Mouse (Mus musculus) E14TG2a.4 (cell line): ENCODE results near the gene Myl10.
"Not testable (repeated sequence)": the region's sequence is repeated elsewhere in the genome, so short reads cannot be mapped to it uniquely, and the experiment has no call there.

Source experiments
- H3K27me3 ChIP-seq: 2 replicates; pipeline ENCODE4 v1.6.1; 2014; ENCODE audit warnings: low read length, control low read depth; ENCODE audit not compliant: insufficient read depth
- H3K36me3 ChIP-seq: 2 replicates; pipeline ENCODE4 v1.6.1; 2014; ENCODE audit warnings: low read length, control low read depth; ENCODE audit not compliant: insufficient read depth
- H3K4me1 ChIP-seq: replicated peaks from 2 replicates; pipeline ENCODE4 v1.6.1; 2014; ENCODE audit warnings: low read depth, low read length, control low read depth
- H3K4me3 ChIP-seq: replicated peaks from 2 replicates; pipeline ENCODE4 v1.5.1; 2014; ENCODE audit warnings: mild to moderate bottlenecking, low read length
- H3K9me3 ChIP-seq: 2 replicates; pipeline ENCODE4 v1.6.1; 2014; ENCODE audit warnings: low read length, control low read depth
- CTCF ChIP-seq: conservative IDR thresholded peaks from 2 replicates; pipeline ENCODE4 v1.5.1; 2014; ENCODE audit warnings: low read length
- NANOG ChIP-seq: IDR thresholded peaks from 2 replicates; pipeline ENCODE4 v1.6.1; 2014; ENCODE audit warnings: borderline replicate concordance, low read length, mixed read lengths
- POU5F1 ChIP-seq: IDR thresholded peaks from 2 replicates; pipeline ENCODE4 v1.6.1; 2014; ENCODE audit warnings: low read length, borderline replicate concordance

Gene Myl10

DNA sequence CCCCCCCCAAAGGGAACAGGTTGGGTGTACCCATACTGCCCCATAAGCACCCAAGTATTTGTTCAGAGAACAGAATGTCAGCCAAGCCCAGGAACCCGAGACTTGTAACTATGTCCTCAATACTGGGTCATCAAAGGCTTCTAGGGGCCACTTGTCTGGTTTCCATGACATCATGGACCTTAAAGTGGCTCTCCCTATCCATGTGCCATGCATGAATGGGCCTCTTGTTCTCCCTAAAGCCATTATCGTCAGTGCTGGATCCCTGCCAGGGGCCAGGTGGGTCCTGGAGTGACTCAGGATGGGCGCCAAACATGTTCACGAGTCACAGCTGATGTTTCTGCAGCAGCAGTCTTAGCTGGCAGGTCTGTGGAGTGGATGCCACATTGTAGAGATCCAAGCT, 17.8 kb downstream of the Myl10 start:
- TF ChIP-seq POU5F1 (no peak), NANOG (no peak), CTCF (no peak)
- Histone ChIP-seq H3K4me3 (no peak overlapping the region), H3K27me3 (peaks cover 32% of the 10 kb centered on the region), H3K4me1 (peaks cover 41% of the 10 kb centered on the region), H3K36me3 (no peaks in the 10 kb centered on the region), H3K9me3 (peaks cover under 1% of the 10 kb centered on the region; the same call in 1 of the 2 replicates)

DNA sequence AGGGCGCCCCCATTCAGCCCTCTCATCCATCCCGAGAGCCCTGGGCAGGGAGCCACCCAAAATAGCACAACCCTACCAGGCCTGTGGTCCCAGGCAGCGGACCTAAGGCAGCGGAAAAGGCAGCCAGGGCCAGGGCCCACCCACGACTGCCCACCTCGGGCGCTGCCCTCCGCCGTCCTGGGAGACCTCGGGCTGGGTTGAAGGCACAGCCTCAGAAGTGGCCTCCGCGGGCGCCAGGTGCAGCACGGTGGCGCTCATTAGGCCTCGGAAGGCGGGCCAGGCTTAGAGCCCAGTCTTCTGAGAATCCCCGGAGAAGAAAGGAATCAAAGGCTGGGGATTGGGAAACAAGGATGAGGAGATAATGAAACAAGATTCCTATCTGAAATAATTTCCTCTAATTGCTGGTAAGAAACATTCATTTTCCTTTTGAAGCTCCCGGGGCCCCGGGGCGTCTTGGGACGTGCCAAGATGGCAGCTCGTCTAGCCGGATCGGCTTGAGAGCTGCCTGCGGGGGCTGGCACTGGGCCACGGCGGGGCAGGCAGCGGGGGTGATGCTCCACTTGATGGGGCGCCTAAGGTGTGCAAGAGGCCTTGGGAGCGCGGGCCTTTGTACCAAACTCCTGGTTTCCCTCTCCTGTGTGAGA, 21.4 kb downstream of the Myl10 start:
- Histone ChIP-seq H3K27me3 (peaks cover 39% of the 10 kb centered on the region), H3K36me3 (no peaks in the 10 kb centered on the region), H3K9me3 (peaks cover 8% of the 10 kb centered on the region; the same call in 1 of the 2 replicates), H3K4me3 (peak overlapping the region; percentile 79), H3K4me1 (peaks cover 40% of the 10 kb centered on the region)
- no peak for TF ChIP-seq POU5F1

DNA sequence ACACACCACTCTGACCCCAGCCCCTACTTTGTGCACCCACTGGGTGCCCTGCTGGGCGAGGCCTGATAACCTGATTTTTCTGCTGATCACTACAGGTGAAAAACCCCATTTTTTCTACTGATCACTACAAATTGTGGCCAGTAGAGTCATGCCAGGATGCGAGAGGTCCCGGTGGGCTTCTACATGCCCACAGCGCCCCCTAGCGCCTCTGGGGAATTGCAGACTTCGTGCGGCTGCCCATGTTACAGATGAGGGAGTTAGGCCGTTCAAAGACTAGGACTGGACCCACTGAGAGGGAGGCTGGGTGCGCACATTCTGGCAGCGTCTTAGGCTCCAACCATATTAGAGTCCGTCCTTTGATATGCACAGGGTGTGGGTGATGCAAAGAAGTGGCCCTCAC, 21.9 kb downstream of the Myl10 start:
- Histone ChIP-seq H3K4me3 (peak overlapping the region; percentile 79), H3K9me3 (peaks cover 8% of the 10 kb centered on the region), H3K4me1 (peaks cover 40% of the 10 kb centered on the region), H3K27me3 (peaks cover 36% of the 10 kb centered on the region), H3K36me3 (no peaks in the 10 kb centered on the region)
- TF ChIP-seq CTCF (peak; percentile 80), NANOG (no peak)

DNA sequence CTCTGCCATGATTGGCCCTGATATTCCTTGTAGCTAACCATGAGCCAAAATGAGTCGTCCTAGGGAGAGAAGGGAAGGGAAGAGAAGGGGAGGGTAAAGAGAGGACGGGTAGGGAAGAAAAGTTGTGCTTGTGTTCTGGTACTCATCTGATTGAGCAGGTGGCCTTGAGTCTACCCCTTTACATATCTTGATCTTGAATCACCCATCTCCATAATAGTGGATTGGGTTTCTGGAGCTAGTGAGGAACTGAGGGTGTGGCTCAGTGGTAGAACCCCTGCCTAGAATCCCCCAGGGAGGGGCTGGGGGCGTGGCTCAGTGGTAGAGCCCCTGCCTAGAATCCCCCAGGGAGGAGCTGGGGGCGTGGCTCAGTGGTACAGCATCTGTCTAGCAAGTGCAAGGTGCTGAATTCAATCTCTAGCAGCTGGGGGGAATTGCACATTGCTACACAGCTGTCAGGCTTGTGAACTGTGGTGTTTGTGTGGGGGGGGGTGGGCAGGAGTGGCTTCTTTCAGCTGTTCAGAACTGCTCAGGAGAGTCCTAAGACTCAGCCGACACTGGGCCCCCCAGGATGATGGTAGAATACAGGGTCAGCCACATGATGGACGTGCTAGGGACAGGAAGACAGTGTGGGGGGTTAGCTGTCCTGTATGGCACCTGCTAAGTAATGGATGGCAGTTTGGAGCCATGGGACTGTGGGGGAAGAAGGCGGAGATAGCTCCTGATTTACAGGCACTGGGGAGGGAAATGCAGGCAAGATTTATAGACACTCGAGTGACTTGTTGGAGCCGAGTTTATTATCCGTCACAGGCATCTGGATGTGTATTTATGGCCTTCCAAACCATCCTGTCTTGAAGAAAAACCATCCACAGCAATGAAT, 24.0 kb downstream of the Myl10 start:
- Histone ChIP-seq H3K4me3 (no peak overlapping the region), H3K36me3 (no peaks in the 10 kb centered on the region), H3K9me3 (peaks cover 15% of the 10 kb centered on the region), H3K4me1 (peaks cover 45% of the 10 kb centered on the region), H3K27me3 (peaks cover 28% of the 10 kb centered on the region)
- TF ChIP-seq POU5F1 (no peak), CTCF (no peak), NANOG (no peak)

DNA sequence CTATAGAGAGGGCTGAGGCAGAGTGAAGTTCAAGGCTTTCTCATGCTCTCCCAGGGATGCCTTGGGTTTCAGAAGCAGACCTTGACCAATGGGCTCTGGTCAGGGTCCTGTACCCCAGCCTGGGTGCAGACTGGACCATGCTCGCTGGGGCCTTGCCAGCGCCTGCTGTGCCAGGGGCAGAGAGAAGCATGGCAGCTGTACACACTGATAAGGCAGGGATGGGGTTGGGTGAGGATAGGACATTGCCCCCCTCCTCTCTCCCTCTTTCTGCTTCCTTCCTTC, 24.6 kb downstream of the Myl10 start:
- Histone ChIP-seq H3K9me3 (peaks cover 15% of the 10 kb centered on the region), H3K36me3 (no peaks in the 10 kb centered on the region), H3K4me3 (no peak overlapping the region), H3K4me1 (peaks cover 45% of the 10 kb centered on the region), H3K27me3 (peaks cover 26% of the 10 kb centered on the region)
- TF ChIP-seq POU5F1 (no peak), NANOG (no peak), CTCF (no peak)

DNA sequence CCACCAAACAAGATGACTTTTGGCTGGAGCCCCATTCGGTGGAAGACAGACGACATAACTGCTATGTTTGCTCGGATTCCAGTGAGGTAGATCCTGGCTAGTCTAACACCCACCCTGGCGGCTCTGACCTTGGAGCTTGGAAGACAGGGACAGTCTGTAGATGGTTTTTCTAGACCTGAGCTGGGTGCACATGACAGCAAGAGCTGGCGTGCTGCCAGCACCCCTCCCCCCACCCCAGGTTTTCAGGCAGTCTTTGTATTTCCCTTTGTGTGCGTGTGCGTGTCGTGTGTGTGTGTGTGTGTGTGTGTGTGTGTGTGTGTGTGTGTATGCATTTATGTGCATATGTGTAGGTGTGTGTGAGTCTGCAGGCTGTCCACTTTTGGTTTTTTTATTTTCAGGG, 25.7 kb downstream of the Myl10 start:
- Histone ChIP-seq H3K4me1 (peaks cover 45% of the 10 kb centered on the region), H3K36me3 (no peaks in the 10 kb centered on the region), H3K4me3 (no peak overlapping the region), H3K9me3 (peaks cover 15% of the 10 kb centered on the region), H3K27me3 (peaks cover 22% of the 10 kb centered on the region)
- TF ChIP-seq CTCF (no peak), POU5F1 (no peak), NANOG (no peak)

DNA sequence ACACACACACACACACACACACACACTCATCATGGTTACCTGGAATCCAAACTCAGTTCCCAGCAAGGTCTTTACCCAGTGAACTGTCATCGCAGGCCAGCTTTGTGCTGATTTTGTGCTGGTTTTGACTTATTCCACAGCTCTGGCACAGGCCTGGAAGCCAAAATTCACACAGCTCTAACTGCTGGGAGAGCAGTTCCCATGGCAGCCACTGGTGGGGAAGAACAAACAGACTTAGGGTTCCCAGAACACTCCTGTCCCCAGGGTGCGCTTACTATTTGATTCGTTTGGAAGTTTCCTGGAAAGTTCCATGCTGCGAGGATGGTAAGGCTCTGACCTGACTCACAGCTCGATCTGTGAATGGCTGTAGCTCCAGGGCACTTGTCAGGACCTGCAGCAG, 28.6 kb downstream of the Myl10 start:
- no peak for TF ChIP-seq CTCF
- no peak for TF ChIP-seq POU5F1
- H3K36me3 ChIP-seq, result no peaks in the 10 kb centered on the region
- no peak overlapping the region for H3K4me3 ChIP-seq
- H3K4me1 ChIP-seq, result peaks cover 23% of the 10 kb centered on the region
- peaks cover 15% of the 10 kb centered on the region for H3K9me3 ChIP-seq
- H3K27me3 ChIP-seq, result 0 out of 2 replicates have a peak, but pooled peaks cover 5% of the 10 kb centered on the region

DNA sequence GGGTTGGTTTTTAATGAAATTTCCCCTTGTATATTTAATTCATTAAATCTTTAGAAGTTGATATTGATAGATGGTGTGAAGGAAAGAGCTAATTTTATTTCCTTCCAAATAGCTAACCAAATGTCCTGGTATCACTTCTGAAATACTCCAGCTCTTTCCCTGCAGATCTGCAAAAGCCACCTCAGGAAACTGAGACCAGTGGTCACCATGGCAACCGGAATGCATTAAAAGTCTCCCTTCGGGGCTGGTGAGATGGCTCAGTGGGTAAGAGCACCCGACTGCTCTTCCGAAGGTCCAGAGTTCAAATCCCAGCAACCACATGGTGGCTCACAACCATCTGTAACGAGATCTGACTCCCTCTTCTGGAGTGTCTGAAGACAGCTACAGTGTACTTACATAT, 33.3 kb downstream of the Myl10 start:
- not testable (repeated sequence) for H3K36me3 ChIP-seq, H3K4me1 ChIP-seq, H3K27me3 ChIP-seq, H3K4me3 ChIP-seq
- peaks cover 15% of the 10 kb centered on the region for H3K9me3 ChIP-seq

DNA sequence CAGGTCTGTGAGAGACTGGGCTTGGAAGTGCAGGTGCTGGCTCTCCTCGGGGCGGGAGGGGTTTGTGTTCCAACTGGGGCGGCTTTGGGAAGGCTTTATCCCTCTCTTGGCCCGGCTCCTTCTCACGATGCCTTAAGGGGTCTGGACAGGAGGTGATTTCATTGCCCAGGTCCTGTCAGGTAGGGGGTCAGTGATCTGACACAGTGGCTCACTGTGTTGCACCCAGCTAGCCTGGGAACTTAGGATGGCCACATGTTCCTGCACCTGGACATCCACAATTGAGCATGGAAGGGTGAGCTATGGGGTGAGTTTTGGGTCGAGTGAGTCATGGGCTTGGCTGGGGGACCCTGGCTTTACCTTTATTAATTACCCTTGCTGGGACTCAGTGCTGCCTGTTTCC, 46.0 kb downstream of the Myl10 start:
- TF ChIP-seq CTCF, result no peak
- TF ChIP-seq NANOG, result no peak
- TF ChIP-seq POU5F1, result no peak
- Histone ChIP-seq H3K9me3 (no peaks in the 10 kb centered on the region), H3K4me3 (no peak overlapping the region), H3K4me1 (peaks cover 34% of the 10 kb centered on the region), H3K36me3 (no peaks in the 10 kb centered on the region), H3K27me3 (peaks cover 36% of the 10 kb centered on the region)
